Mouse (Mus musculus) layer of hippocampus, adult 11-12 months (tissue): ENCODE measurements around the gene Ifne.

ENCODE experiments used
- DNase-seq: peaks from one replicate; pipeline ENCODE4 v3.0.0; 2022; ENCODE audit warnings: low spot score

The Ifne gene

DNA sequence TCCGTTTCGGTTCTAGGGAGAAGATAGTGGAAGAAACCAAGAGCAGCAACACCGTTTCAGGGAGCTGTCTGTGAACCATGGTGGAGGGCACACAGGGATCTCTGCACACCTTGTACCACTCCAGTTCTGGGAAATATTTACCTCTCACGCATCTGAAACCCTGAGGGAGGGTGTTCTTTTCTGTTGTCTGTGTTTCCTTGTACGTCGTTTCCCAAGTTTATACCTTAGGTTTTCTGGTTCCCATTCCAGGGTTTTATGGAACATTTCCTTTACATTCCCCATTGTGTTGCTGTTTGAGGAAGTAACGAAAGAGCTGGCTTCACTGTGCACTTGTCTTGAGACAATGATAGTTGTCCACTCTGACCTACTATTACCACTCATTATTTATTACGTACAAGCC is at the start of gene Ifne:
TSS of gene Ifne (minus strand) at position 101 of the 400 bp plus-strand sequence.
- no peak for DNase-seq

- DNase-seq = no peak
These were observed 48.5 kb upstream of the Ifne start for GRCm38 (mm10) chr4:88928341-88929102.

- no peak for DNase-seq
These were observed 47.8 kb upstream of the Ifne start for GRCm38 (mm10) chr4:88927850-88928249.

- no peak for DNase-seq
These were observed 46.6 kb upstream of the Ifne start for GRCm38 (mm10) chr4:88926637-88927036.

DNA sequence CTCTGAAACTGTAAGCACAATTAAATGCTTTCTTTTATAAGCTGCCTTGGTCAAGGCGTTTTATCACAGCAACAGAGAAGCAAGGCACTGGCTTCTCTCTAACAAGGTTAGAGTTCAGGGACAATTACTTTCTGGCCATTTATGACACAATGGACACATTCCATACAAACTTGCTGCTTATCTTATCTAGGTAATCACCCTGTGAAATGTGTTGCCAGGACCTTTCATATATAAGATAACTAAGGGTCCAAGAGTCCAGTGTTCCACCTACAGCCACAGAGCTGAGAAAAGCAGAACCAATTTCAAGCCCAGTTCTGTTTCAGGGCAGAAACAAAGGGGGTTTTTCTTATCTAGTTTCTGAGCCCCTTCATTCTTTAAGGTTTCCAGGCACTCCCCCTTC is 46.1 kb upstream of the Ifne start:
- DNase-seq = no peak

DNA sequence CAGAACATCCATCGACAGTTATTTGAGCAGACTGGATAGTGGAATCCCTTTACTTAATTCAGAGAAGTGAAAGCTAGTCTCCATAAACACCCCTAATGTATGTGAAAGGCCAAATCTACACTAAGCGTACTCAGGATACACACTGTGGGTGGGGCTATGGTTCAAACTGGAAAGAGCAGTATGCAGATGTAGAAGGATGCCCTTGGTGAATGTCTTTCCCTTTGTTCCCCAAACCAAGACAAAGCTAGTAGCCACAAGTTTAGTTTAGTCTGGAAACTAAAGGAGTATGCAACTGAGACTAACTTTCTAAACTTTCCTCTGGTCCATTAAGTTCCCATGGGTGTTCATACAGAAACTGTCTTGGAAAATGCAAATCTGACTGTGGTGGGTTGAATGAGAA is 45.5 kb upstream of the Ifne start:
- no peak for DNase-seq

DNA sequence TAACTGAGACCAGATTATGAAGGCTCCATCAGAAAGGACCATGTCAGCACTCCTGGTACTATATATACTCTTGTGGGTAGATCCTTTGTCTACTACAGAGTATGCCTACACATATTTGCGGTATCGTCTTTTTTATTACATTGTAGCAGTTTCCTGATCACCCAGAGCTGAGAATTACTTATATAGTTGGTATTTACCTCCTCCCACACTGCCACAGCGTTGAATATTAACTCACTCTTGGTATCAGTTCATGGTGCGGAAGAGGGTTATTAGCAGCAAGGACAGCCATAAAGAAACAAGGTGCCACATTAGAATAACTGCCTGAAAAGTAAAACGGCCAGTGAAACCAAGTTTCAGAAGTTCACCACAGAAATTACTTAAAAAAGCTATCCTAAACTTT is 41.3 kb upstream of the Ifne start:
- no peak for DNase-seq

DNA sequence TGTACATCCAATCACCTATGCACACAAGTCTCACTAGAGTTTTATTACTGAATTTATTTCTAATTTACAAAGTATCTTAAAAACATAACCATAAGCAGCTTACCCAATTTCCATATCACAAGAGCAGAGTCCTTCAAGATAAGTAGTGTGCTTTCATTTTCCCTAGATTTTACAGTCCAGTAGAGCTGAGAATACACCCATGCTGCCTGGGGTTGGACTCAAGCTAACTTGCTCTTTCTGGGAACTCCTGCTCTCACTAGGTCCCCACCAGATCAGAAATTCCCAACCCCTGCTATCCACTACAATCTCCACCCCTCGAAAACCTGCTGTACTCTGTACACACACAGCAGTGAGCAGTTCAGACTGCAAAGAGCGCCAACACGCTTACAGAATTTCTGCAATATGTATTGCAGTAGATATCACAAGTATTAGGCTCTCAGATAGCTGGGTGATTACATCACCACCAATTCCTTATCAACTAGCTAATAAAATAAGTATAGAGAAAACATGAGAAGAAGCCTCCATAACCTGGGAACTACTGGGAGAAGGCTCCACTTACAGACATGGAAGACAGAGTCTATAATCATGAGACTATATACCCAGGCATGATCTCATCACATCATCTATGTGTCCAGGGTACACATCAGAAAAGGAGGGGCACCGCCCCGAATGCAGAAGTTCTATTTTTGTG is 37.9 kb upstream of the Ifne start:
- no peak for DNase-seq

- DNase-seq = no peak
These were observed 36.3 kb upstream of the Ifne start for GRCm38 (mm10) chr4:88916306-88916705.

DNA sequence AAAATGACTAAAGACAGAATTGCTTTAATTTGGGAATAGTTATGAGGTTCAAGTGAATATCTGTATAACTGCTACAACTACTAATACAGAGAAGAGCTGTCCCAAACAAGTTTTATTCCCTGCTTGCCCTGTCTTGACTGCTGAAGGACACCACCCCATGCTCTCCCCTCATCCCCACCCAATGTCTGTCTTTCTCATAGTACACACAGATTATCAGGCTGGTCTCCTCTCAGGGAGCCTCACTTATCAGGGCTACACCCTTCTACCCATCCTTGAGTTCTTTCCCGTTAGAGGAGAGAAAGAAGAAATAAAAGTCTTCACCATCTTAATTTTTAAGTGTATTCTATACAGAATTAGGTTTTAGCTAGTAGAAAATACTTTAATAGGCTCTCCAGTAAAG is 34.0 kb upstream of the Ifne start:
- DNase-seq = no peak

GRCm38 (mm10) chr4:88912882-88913281 is 32.9 kb upstream of the Ifne start:
- no peak for DNase-seq

DNA sequence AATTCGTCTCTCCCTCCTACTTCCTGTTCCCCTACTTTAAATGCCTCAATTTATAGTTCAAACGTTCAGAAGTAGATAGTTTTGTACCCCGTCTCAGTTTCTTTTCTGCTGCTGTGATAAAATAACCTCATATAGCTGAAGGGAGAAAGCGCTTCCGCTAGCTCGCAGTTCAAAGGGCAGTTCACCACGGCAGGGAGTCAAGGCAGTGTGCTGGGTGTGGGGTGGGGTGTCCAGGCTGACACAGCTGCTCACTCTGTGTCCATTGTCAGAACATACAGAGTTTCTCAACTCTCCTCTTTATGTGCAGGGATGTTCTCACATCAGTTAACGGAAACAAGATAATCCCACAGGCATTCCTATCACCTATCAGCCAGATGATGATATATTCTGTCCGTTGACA is 32.2 kb upstream of the Ifne start:
- DNase-seq = no peak

DNA sequence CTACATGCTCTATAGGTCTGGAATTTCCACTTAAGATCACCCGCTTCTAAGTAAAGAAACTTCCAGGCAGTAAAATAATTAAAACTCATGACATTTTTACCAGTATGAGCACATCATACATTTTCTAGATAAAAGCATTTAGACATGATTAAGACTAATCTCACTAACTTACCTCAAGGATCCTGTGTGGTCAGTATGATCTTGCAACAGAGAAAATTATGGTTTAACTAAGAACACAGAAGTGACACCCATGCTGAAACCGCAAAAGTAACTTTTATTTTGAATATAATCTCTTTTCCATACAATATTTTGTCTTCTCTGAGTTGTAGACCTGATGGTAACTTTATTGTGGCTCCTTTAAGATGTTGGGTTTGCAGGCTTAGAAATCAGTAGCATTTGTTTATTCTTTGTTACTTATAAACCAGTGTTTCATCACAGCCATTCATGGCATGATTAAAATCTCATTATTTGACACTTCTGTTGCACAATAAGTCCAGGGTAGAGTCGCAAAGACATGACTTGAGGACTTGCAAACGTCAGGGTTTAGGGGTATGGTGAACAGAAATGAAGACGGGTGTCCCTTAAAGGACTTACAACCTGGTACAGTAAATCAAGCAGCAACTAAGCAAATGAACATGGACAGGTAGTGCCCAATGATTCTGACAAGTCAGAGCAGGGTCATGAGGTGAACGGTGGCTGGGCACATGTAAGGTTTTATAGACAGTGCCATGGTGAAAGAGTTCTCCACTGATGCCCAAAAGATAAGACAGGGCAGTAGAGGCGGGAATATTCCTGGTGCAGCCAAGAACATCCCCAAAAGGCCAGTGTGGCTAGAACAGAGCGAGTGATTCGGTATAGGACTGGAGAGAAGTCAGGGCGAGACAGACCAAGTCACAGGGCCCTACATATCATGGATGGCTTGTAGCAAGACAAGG is 29.9 kb upstream of the Ifne start:
- DNase-seq = no peak

DNA sequence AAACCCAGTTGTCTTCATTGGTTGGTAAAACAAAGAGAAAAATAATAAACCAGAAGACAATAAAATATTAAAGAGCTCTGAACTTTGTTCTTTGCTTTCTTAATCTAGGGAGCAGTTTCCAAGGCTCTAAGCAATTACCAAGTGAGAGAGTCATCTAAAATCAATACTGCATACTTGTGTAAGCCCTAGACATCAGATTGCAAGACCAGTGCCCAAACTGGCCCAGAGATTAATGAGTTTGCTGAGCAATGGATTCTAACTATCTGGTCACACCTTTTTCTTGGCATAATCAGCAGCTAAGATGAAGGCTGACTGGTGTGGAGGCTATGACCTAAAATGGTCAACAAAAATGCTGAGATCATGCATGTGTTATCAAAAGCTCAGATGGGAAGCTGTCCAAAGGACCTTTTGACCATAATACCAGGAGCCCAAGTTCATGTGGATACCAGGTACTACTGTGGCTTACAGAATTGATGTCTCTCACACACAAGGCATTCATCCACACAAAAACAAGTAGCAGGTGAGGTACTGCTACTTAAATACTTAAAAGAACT is 13.3 kb upstream of the Ifne start:
- no peak for DNase-seq

- no peak for DNase-seq
These were observed 8.2 kb upstream of the Ifne start for GRCm38 (mm10) chr4:88888236-88888635.

DNA sequence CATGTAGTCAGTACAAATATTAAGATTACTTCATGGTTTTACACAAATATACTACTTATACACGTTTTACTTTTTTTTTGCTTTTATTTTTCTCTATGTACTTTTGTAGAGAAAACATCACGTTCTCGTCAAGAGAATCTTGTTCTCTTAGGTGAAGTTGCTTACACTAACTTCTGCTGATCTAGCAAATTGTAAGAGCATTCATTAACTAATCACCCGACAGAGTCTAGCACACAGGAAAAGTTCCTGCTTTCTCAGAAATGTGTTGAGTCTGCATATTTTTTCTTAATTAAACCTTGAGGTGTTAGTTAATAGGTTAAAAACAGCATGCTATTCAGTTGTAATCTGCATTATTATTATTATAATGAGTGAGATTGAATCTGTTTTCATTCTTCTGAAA is 1.2 kb downstream of the Ifne start:
- DNase-seq = no peak

GRCm38 (mm10) chr4:88878246-88878645 is 1.8 kb downstream of the Ifne start:
- DNase-seq = no peak

DNA sequence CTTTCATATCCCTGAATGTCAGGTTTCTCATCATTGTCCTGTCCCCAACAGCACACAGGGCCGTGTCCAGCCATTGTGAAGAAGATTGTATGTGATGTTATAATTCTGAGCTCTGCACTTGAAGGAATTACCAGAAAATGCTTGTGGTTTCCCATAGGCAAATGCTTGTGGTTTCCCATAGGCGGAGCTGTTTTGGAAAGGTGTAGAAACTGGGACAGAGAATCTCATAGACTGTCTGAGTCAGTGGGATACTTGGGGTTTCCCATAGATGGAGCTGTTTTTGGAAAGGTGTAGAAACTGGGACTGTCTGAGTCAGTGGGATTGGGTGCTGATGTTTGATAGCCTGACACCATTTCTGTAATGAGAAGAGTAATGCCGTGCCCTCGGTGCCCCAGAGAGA is 3.5 kb downstream of the Ifne start:
- no peak for DNase-seq

- no peak for DNase-seq
These were observed 4.4 kb downstream of the Ifne start for GRCm38 (mm10) chr4:88875435-88876095.

DNA sequence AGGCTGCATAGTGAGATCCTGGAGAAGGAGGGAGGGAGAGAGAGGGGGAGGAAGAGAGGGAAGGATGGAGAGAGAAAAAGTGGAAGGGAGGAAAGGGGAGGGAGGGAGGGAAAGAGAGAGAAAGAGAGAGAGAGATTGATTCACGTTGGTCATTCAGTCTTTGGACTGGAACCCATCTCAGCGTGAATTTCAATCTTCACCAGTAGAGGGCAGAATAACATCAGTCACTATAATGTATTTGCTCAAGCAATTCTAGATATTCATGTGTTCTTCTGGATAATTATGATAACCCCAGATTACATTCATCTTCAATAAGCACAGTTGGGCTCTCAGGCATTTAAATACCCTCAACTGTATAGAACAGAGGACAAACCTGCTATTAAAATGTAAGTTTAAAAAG is 7.3 kb downstream of the Ifne start:
- DNase-seq = peak; percentile 35
